Mouse (Mus musculus) ES-E14 (cell line): ENCODE data around the gene Actrt2. TPM values are rescaled to one million over a fixed set of nuclear protein-coding genes. Genes with fewer than 3 reads are reported as not detected.
A peak's percentile ranks its signal among the peaks of the same experiment; 100 is the strongest.

Experiments
- DNase-seq: peaks from one replicate; pipeline ENCODE4 v3.0.0-alpha.2; 2013; ENCODE audit warnings: low read depth, low spot score
- H3K27ac ChIP-seq: 2 replicates; pipeline ENCODE4 v1.5.1; 2012; ENCODE audit warnings: low read depth, mild to moderate bottlenecking, low read length, moderate library complexity, mixed read lengths; ENCODE audit not compliant: poor library complexity, insufficient read depth, severe bottlenecking
- H3K36me3 ChIP-seq: 2 replicates; pipeline ENCODE4 v1.6.1; 2012; ENCODE audit warnings: mild to moderate bottlenecking, low read length, moderate library complexity, mixed read lengths; ENCODE audit not compliant: control insufficient read depth, poor library complexity, insufficient read depth, severe bottlenecking
- H3K4me1 ChIP-seq, 2 experiments: fragments of 150-350 bp in 1 of 2; sonication (generic) in 1 of 2; 2 replicates each; pipeline ENCODE4 v1.6.1; 2012; ENCODE audit warnings: low read length in 2 of 2, mild to moderate bottlenecking in 1 of 2, mixed read lengths in 1 of 2; ENCODE audit not compliant: control insufficient read depth in 2 of 2, insufficient read depth in 2 of 2, poor library complexity in 1 of 2
- H3K4me3 ChIP-seq, 2 experiments: fragments of 150-350 bp in 1 of 2; sonication (generic) in 1 of 2; 2 replicates each; pipeline ENCODE4 v1.5.1; 2012; ENCODE audit warnings: low read length in 2 of 2, low read depth in 1 of 2, mild to moderate bottlenecking in 1 of 2, mixed read lengths in 1 of 2; ENCODE audit not compliant: insufficient read depth in 1 of 2, poor library complexity in 1 of 2, severe bottlenecking in 1 of 2
- H3K9ac ChIP-seq: 2 replicates; pipeline ENCODE4 v1.6.1; 2012; ENCODE audit warnings: low read depth, mild to moderate bottlenecking, low read length, mixed read lengths; ENCODE audit not compliant: poor library complexity, insufficient read depth, severe bottlenecking
- H3K9me3 ChIP-seq: fragments of 150-350 bp; sonication (generic); 2 replicates; pipeline ENCODE4 v1.6.1; 2012; ENCODE audit warnings: low read depth, mild to moderate bottlenecking, low read length; ENCODE audit not compliant: control insufficient read depth, insufficient read depth
- CHD2 ChIP-seq: IDR thresholded peaks from 2 replicates; pipeline ENCODE4 v1.6.1; 2014; ENCODE audit warnings: mild to moderate bottlenecking, low read depth, low read length, inconsistent platforms
- HCFC1 ChIP-seq: IDR thresholded peaks from 2 replicates; pipeline ENCODE4 v1.6.1; 2012; ENCODE audit warnings: low read length, inconsistent platforms, borderline replicate concordance; ENCODE audit not compliant: insufficient read depth
- MAFK ChIP-seq: IDR thresholded peaks from 2 replicates; pipeline ENCODE4 v1.6.1; 2014; ENCODE audit warnings: mild to moderate bottlenecking, low read depth, low read length, inconsistent platforms; ENCODE audit not compliant: insufficient read depth
- ZC3H11A ChIP-seq: IDR thresholded peaks from 2 replicates; pipeline ENCODE4 v1.6.1; 2012; ENCODE audit warnings: low read depth, mild to moderate bottlenecking, inconsistent platforms, low read length, borderline replicate concordance
- ZNF384 ChIP-seq: IDR thresholded peaks from 2 replicates; pipeline ENCODE4 v1.6.1; 2012; ENCODE audit warnings: low read depth, low read length, inconsistent platforms
- in situ Hi-C, 2 experiments: fragments of 600-800 bp; cut with MboI; formaldehyde crosslinking; loops; one replicate each; pipeline ENCODE4 v1.15.1; 2025; ENCODE audit warnings: low sequenced_read_pairs in 2 of 2, inconsistent platforms in 1 of 2; ENCODE audit not compliant: unreplicated experiment in 2 of 2
- total RNA-seq: library from RNA; depleted of rRNA; stranded (reverse); fragments of 300-350 nt; gene quantifications from 2 replicates; pipeline ENCODE4 v1.2.3, GENCODE M21; 2012

Actrt2 gene
- total RNA-seq, 1 experiment = not detected

GRCm38 (mm10) chr4:154700436-154700835 is 32.8 kb upstream of the Actrt2 start:
- H3K36me3 ChIP-seq = no peaks in the 10 kb centered on the region
- no peak overlapping the region for H3K9ac ChIP-seq
- in situ Hi-C loops = no loop called here
- no peak for TF ChIP-seq CHD2
- TF ChIP-seq ZNF384 = no peak
- no peak for TF ChIP-seq HCFC1
- no peak for TF ChIP-seq MAFK
- no peak for TF ChIP-seq ZC3H11A
- no peaks in the 10 kb centered on the region for H3K4me1 ChIP-seq
- no peak overlapping the region for H3K4me3 ChIP-seq
- no peak overlapping the region for H3K27ac ChIP-seq
- H3K9me3 ChIP-seq = no peaks in the 10 kb centered on the region
- DNase-seq = no peak

DNA sequence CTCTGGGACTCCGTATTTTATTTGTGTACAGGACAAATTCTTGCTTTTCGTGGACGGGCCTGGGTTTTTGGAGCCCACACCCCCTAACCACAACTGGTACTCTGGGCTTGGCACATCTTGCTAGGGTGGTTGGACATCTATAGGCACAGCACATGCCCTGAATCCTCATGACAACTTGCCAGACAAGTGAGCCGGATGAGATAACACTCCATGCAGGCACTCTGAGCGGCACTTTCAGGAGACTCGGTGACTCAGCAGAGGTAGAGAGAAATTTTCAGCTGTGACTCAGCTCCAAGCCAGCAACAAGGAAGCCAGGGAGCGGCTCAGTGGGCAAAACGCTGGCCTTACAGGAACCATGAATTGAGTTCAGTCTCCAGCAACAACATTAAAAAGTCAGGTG is 31.6 kb upstream of the Actrt2 start:
- H3K9me3 ChIP-seq = no peaks in the 10 kb centered on the region
- no peaks in the 10 kb centered on the region for H3K36me3 ChIP-seq
- H3K9ac ChIP-seq = no peak overlapping the region
- no peak overlapping the region for H3K27ac ChIP-seq
- no peaks in the 10 kb centered on the region for H3K4me1 ChIP-seq
- no peak overlapping the region for H3K4me3 ChIP-seq
- no peak for TF ChIP-seq ZNF384
- TF ChIP-seq MAFK = 0 out of 2 replicates have a peak, but pooled peaks have one; percentile 24
- DNase-seq = no peak
- in situ Hi-C loops = no loop called here

DNA sequence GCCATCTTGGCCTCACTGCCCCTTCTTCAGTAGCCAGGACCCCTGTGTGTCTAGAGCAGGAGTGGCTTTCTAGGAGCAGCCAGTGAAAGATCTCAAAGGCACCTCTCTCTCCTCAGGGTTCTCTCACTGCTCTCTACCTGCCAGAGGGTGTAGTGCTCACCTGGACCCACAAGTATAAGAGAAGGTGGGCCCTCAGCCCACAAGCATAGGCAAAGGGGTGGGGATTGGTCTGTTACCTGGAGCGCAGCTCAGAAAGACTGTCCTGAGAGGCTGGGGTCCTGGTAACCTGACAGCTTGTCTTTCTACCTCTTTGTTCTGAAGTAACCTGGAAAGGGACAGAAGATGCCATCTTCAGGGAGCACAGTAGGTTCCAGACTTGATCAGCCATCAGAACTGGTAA is 31.0 kb upstream of the Actrt2 start:
- in situ Hi-C loops = no loop called here
- H3K27ac ChIP-seq = no peak overlapping the region
- H3K4me1 ChIP-seq = no peaks in the 10 kb centered on the region
- no peaks in the 10 kb centered on the region for H3K9me3 ChIP-seq
- no peak overlapping the region for H3K4me3 ChIP-seq
- H3K9ac ChIP-seq = no peak overlapping the region
- no peak for TF ChIP-seq CHD2
- no peak for TF ChIP-seq HCFC1
- TF ChIP-seq ZC3H11A = no peak
- TF ChIP-seq ZNF384 = no peak
- TF ChIP-seq MAFK = no peak
- no peaks in the 10 kb centered on the region for H3K36me3 ChIP-seq
- DNase-seq = no peak

DNA sequence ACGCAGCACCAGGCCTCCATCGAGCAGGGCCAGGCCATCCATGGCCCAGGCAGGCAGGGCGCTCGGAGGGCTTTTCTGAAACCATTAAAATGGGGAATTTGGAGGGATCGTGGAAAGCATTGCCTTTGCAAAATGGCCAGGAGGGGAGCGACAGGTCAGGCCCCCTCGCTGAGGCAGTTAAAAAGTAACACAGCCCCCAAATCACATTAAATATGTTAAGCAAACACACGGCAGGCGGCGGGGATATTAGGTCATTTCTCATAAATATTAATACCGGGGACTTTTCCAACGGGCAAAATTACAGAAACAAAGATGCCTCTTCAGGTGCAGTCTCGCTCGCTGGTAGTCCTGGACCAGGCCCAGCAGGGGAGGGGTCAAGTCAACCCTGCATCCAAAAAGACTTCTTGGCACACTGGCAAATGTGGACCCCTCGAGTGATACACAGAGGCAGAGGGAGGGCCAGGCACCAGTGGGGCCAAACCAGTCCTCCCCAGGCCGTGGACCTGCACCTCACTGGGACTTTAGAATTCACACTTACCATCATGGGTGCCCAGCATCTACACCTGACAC is 30.4 kb upstream of the Actrt2 start:
- H3K9ac ChIP-seq = no peak overlapping the region
- H3K4me3 ChIP-seq = no peak overlapping the region
- in situ Hi-C loops = no loop called here
- no peaks in the 10 kb centered on the region for H3K9me3 ChIP-seq
- H3K27ac ChIP-seq = no peak overlapping the region
- no peaks in the 10 kb centered on the region for H3K4me1 ChIP-seq
- TF ChIP-seq ZC3H11A (no peak), ZNF384 (no peak), CHD2 (no peak), MAFK (no peak)
- no peak for DNase-seq
- no peaks in the 10 kb centered on the region for H3K36me3 ChIP-seq

DNA sequence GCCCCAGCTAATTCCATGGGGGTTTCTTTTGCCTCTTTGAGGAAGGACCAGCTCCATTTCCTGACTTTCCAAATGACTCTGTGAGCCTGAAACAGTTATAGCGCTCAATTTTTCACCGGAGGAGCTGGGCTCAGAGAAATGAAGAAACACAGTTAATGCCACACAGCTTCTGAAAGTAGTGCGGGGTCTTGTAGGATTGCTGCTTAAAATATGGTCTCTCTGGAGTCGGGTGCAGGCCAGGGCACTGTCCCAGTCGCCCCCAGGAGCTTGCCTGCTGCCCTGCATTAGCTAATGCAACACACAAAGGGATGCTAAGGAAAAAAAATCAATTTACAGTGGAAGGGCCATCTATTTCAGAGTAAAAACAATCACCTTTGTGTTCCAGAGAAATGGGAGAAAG is 29.8 kb upstream of the Actrt2 start:
- in situ Hi-C loops = no loop called here
- H3K27ac ChIP-seq = no peak overlapping the region
- no peak for DNase-seq

More for the DNA sequence above, 29.8 kb upstream of the Actrt2 start:
- no peak overlapping the region for H3K9ac ChIP-seq
- no peak for TF ChIP-seq HCFC1
- no peak for TF ChIP-seq CHD2
- no peak for TF ChIP-seq ZC3H11A
- TF ChIP-seq ZNF384 = no peak
- TF ChIP-seq MAFK = no peak
- no peaks in the 10 kb centered on the region for H3K9me3 ChIP-seq
- no peaks in the 10 kb centered on the region for H3K36me3 ChIP-seq
- H3K4me3 ChIP-seq = no peak overlapping the region
- H3K4me1 ChIP-seq = no peaks in the 10 kb centered on the region
